Mouse (Mus musculus): ENCODE data around the gene Ube2z. TPM values are rescaled to one million over a fixed set of nuclear protein-coding genes. Genes with fewer than 3 reads are reported as not detected.

The Ube2z gene
- polyA plus RNA-seq, 1 experiment: 23.0 TPM

- Histone ChIP-seq H3K4me3 (ENCODE audit: low read depth, low read length) (no peak overlapping the region), H3K36me3 (ENCODE audit: control insufficient read depth, insufficient read depth, low read length) (no peaks in the 10 kb centered on the region), H3K27ac (ENCODE audit: insufficient read depth, low read depth, low read length) (no peak overlapping the region), H3K27me3 (ENCODE audit: control insufficient read depth, insufficient read depth, low read length) (no peaks in the 10 kb centered on the region), H3K4me1 (ENCODE audit: control insufficient read depth, insufficient read depth, insufficient read length, low read length) (no peaks in the 10 kb centered on the region)
- 49% methylated on average over 2 of the region's 2 CpGs for WGBS
- TF ChIP-seq CTCF (IDR thresholded peaks at IDR 0.05; ENCODE audit: extremely low read depth, insufficient read length, insufficient replicate concordance, low read depth, low read length) (no peak), POLR2A (IDR thresholded peaks at IDR 0.05; ENCODE audit: low read depth, low read length) (no peak)
These were observed 25.9 kb upstream of the Ube2z start for GRCm38 (mm10) chr11:96091073-96091472.

- Histone ChIP-seq H3K4me3 (ENCODE audit: low read depth, low read length) (no peak overlapping the region), H3K4me1 (ENCODE audit: control insufficient read depth, insufficient read depth, insufficient read length, low read length) (no peaks in the 10 kb centered on the region), H3K36me3 (ENCODE audit: control insufficient read depth, insufficient read depth, low read length) (no peaks in the 10 kb centered on the region), H3K27ac (ENCODE audit: insufficient read depth, low read depth, low read length) (no peak overlapping the region), H3K27me3 (ENCODE audit: control insufficient read depth, insufficient read depth, low read length) (no peaks in the 10 kb centered on the region)
- 91% methylated on average over 6 of the region's 6 CpGs for WGBS
- no peak for TF ChIP-seq CTCF (IDR thresholded peaks at IDR 0.05; ENCODE audit: extremely low read depth, insufficient read length, insufficient replicate concordance, low read depth, low read length)
- no peak for TF ChIP-seq POLR2A (IDR thresholded peaks at IDR 0.05; ENCODE audit: low read depth, low read length)
These were observed 22.8 kb upstream of the Ube2z start for GRCm38 (mm10) chr11:96087981-96088380.

DNA sequence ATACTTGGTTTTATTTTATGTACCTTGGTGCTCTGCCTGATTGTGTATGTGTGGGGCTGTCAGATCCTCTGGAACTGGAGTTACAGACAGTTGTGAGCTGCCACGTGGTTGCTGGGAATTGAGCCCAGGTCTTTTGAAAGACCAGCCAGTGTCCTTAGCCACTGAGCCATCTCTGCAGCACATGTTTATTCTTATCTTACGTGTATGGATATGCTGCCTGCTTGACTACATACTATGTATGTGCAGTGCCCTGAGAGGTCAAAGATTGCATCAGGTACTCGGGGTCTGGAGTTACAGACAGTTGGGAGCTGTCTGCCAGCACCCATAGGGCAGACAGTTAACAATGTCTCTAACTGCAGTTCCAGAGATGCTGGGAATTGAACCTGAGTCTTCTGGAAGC is 17.5 kb upstream of the Ube2z start:
- Histone ChIP-seq H3K4me1 (ENCODE audit: control insufficient read depth, insufficient read depth, insufficient read length, low read length) (no peaks in the 10 kb centered on the region), H3K27ac (ENCODE audit: insufficient read depth, low read depth, low read length) (no peak overlapping the region), H3K27me3 (ENCODE audit: control insufficient read depth, insufficient read depth, low read length) (no peaks in the 10 kb centered on the region), H3K4me3 (ENCODE audit: low read depth, low read length) (no peak overlapping the region), H3K36me3 (ENCODE audit: control insufficient read depth, insufficient read depth, low read length) (no peaks in the 10 kb centered on the region)
- TF ChIP-seq CTCF (IDR thresholded peaks at IDR 0.05; ENCODE audit: extremely low read depth, insufficient read length, insufficient replicate concordance, low read depth, low read length) (no peak), POLR2A (IDR thresholded peaks at IDR 0.05; ENCODE audit: low read depth, low read length) (no peak)
- 58% methylated on average over 3 of the region's 3 CpGs for WGBS

DNA sequence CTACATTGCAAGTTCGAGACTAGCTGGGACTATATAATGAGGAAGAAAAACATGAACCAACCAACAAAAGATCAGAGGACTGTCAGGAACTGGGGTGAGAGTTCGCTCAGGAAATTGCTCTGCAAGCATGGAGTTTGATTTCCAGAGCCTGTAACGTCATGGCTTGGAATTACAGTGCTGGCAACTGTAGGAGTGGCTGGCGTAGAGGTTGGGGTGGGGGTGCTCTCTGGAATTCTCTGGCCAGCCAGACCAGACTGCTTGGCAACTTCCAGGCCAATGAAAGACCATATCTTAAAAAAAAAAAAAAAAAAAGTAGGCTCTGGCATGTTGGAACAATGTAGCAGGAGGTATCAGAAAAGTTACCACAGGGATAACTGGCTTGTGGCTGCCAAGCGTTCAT is 15.5 kb upstream of the Ube2z start:
- H3K4me1 ChIP-seq (ENCODE audit: control insufficient read depth, insufficient read depth, insufficient read length, low read length): no peaks in the 10 kb centered on the region
- H3K4me3 ChIP-seq (ENCODE audit: low read depth, low read length): no peak overlapping the region
- no peak overlapping the region for H3K27ac ChIP-seq (ENCODE audit: insufficient read depth, low read depth, low read length)
- TF ChIP-seq POLR2A (IDR thresholded peaks at IDR 0.05; ENCODE audit: low read depth, low read length) (no peak), CTCF (IDR thresholded peaks at IDR 0.05; ENCODE audit: extremely low read depth, insufficient read length, insufficient replicate concordance, low read depth, low read length) (no peak)
- 64% methylated on average over 5 of the region's 5 CpGs for WGBS
- no peaks in the 10 kb centered on the region for H3K27me3 ChIP-seq (ENCODE audit: control insufficient read depth, insufficient read depth, low read length)
- H3K36me3 ChIP-seq (ENCODE audit: control insufficient read depth, insufficient read depth, low read length): no peaks in the 10 kb centered on the region

- Histone ChIP-seq H3K36me3 (ENCODE audit: control insufficient read depth, insufficient read depth, low read length) (peaks cover 8% of the 10 kb centered on the region), H3K27me3 (ENCODE audit: control insufficient read depth, insufficient read depth, low read length) (no peaks in the 10 kb centered on the region), H3K4me1 (ENCODE audit: control insufficient read depth, insufficient read depth, insufficient read length, low read length) (no peaks in the 10 kb centered on the region), H3K27ac (ENCODE audit: insufficient read depth, low read depth, low read length) (peak overlapping the region; percentile 43), H3K4me3 (ENCODE audit: low read depth, low read length) (peak overlapping the region; percentile 45)
- TF ChIP-seq CTCF (IDR thresholded peaks at IDR 0.05; ENCODE audit: extremely low read depth, insufficient read length, insufficient replicate concordance, low read depth, low read length): no peak
- TF ChIP-seq POLR2A (IDR thresholded peaks at IDR 0.05; ENCODE audit: low read depth, low read length): no peak
- WGBS: 58% methylated on average over 13 of the region's 13 CpGs
These were observed 11.3 kb upstream of the Ube2z start for GRCm38 (mm10) chr11:96076221-96077105.

DNA sequence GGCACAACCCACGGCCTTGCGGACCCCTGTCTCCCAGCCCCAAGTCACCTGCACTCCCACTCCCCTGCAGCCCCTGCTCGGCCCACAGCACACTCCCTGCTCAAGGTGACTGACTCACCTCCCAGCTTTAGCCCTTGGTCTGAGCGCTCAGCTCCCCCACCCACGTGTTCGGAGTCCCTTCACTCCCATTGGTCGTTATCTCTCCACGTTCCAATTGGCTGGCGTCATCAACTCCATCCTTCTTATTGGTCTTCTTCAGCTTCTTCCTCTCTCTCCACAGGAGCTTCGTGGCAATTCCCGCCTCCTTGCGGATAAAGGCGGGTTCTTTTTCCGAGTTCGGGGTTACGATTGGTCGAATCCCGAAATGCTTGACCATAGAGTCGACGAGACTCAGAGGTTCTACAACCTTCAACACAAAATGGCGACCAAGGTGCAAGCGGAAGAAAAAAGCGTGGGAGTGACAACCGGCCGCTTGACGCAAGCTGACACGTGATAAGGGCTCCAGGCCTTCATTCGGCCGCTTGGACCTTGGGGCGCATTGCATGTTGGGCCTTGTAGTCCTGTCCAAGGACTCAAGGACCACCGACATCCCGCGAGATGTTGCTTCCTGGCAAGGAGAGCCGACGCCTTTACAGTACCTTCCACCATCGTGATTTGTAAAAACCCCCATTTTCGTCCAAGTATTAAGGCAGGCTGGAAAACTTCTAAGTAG is 10.5 kb upstream of the Ube2z start, which contains the start of gene Atp5g1:
Atp5g1 (minus strand) TSS at position 162 of the 712 bp plus-strand sequence.
- Histone ChIP-seq H3K36me3 (ENCODE audit: control insufficient read depth, insufficient read depth, low read length) (peaks cover 11% of the 10 kb centered on the region), H3K27me3 (ENCODE audit: control insufficient read depth, insufficient read depth, low read length) (no peaks in the 10 kb centered on the region), H3K4me1 (ENCODE audit: control insufficient read depth, insufficient read depth, insufficient read length, low read length) (no peaks in the 10 kb centered on the region), H3K4me3 (ENCODE audit: low read depth, low read length) (peak within 1 kb of the TSS; percentile 78), H3K27ac (ENCODE audit: insufficient read depth, low read depth, low read length) (peak within 1 kb of the TSS; percentile 58)
- TF ChIP-seq CTCF (IDR thresholded peaks at IDR 0.05; ENCODE audit: extremely low read depth, insufficient read length, insufficient replicate concordance, low read depth, low read length) (no peak), POLR2A (IDR thresholded peaks at IDR 0.05; ENCODE audit: low read depth, low read length) (peak; percentile 97)
- WGBS: under 1% methylated on average over 37 of the region's 37 CpGs

DNA sequence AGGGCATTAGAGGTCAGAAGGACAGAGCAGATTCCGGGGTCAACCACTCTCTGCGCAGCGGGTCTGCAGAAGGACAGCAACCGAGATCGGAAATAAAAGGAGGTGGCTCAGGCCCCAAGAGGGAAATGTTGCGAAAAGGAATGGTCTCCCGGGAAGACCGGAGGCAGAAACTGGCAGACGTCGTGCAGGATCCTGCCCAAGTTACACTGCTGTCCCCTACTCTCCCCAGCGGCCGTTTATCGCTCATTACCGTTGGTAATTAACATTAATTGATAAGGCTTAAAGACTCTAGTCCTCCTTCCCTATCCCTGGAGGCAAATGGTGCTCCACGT is 10.0 kb upstream of the Ube2z start:
- peak overlapping the region; percentile 58 for H3K27ac ChIP-seq (ENCODE audit: insufficient read depth, low read depth, low read length)
- H3K27me3 ChIP-seq (ENCODE audit: control insufficient read depth, insufficient read depth, low read length): no peaks in the 10 kb centered on the region
- H3K36me3 ChIP-seq (ENCODE audit: control insufficient read depth, insufficient read depth, low read length): peaks cover 14% of the 10 kb centered on the region
- TF ChIP-seq POLR2A (IDR thresholded peaks at IDR 0.05; ENCODE audit: low read depth, low read length) (no peak), CTCF (IDR thresholded peaks at IDR 0.05; ENCODE audit: extremely low read depth, insufficient read length, insufficient replicate concordance, low read depth, low read length) (no peak)
- 0% methylated on average over 15 of the region's 15 CpGs for WGBS
- no peaks in the 10 kb centered on the region for H3K4me1 ChIP-seq (ENCODE audit: control insufficient read depth, insufficient read depth, insufficient read length, low read length)
- peak overlapping the region; percentile 78 for H3K4me3 ChIP-seq (ENCODE audit: low read depth, low read length)

All from small intestine, adult 2 months (tissue).